Mouse (Mus musculus): Measurements from ENCODE around the gene Rpl18. TPM values are rescaled to one million over a fixed set of nuclear protein-coding genes. Genes with fewer than 3 reads are reported as not detected.

The Rpl18 gene
- 537 and 538 TPM in 2 replicates for polyA plus RNA-seq (2015; fragmentation: Nextera tagmentation; extraction: Ambion mirVana)

DNA sequence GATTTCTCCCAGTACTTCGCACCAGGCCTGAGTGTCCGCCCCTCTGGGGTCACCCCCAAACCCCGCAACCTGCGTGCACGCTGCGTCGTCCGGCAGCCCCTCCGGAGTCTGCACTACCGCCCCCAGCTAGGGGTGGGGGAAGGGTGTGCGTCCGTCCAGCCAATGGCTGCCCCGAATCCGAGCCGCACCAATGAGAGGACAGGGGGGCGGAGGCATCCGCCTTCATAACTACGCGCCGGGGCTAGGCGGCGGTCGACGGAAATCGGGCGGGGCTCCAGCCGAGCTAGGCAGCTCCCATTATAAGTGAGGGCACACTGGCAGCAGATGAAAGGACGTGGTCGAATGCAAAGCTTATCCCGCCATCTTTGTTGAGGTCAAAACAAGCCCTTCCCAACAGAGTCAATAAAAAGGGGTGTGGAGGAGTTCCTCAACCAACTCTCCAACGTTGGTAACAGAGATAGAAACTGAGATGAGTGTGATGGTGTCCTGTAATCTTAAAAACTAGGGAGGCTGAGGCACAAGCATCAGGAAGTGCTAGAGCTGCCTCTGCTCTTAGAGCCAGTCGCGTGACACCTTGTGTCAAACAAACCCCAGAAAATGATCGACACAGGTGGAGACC is at the start of gene Rpl18:
TSS of gene Rpl18 (plus strand) at position 368 of the 619 bp plus-strand sequence.
- H3K4me3 ChIP-seq: peak within 1 kb of the TSS; percentile 65
- ATAC-seq (replicated peaks): peak; percentile 92
- no peaks in the 10 kb centered on the region for H3K27me3 ChIP-seq (replicated peaks)
- H3K9me3 ChIP-seq: no peaks in the 10 kb centered on the region
- peaks cover 58% of the 10 kb centered on the region for H3K4me1 ChIP-seq
- H3K9ac ChIP-seq: peak within 1 kb of the TSS; percentile 69
- peaks cover 37% of the 10 kb centered on the region for H3K36me3 ChIP-seq (replicated peaks)
- 7% methylated on average over 34 of the region's 34 CpGs for WGBS
- peak within 1 kb of the TSS; percentile 80 for H3K27ac ChIP-seq
- peak within 1 kb of the TSS; percentile 83 for H3K4me2 ChIP-seq

DNA sequence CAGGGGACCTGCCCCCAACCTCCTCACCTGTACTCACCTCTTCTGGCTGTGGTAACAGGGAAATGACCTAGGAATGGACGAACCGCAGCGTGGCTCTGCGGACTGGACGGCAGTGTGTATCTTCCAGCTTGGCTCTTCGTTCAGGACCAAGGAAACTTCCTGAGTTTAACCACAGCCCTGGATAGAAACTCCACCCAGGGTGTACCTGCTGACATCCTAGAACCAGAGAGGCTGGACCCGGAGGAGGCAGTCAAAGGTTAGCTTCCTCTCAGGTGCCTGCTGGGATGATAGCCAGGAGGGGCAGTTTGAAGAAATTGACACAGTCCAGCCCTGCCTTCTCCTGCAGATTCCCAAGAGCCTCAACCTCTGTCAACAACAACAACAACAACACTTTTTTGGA is 49.1 kb upstream of the Rpl18 start, which contains the start of gene Fut2:
TSS of gene Fut2 (minus strand) at position 234 of the 400 bp plus-strand sequence.
- Histone ChIP-seq H3K9ac (no peak within 1 kb of the TSS), H3K4me2 (no peak within 1 kb of the TSS), H3K36me3 (replicated peaks) (no peaks in the 10 kb centered on the region), H3K4me3 (no peak within 1 kb of the TSS), H3K27ac (no peak within 1 kb of the TSS), H3K4me1 (no peaks in the 10 kb centered on the region), H3K9me3 (no peaks in the 10 kb centered on the region), H3K27me3 (replicated peaks) (no peaks in the 10 kb centered on the region)
- WGBS: 90% methylated on average over 7 of the region's 7 CpGs
- no peak for ATAC-seq (replicated peaks)

DNA sequence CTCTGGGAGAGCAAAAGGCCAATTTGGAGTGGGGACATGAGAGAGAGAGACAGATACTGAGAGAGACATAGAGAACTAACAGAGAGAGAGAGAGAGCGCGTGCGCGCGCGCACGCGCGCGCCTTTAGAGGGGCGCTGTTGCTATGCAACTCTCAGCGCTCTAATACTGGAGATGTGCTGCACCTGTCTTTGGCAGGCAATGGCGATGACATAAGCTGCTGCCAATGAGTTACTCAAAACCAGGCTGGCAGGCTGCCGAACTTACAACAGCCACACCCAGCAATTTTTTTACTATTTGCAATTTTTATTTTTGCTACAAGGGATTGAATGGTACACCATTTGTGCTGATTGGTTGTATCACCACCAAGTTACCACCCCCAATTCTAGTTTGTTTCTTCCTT is 47.5 kb upstream of the Rpl18 start:
- no peaks in the 10 kb centered on the region for H3K27me3 ChIP-seq (replicated peaks)
- no peak overlapping the region for H3K4me2 ChIP-seq
- no peaks in the 10 kb centered on the region for H3K9me3 ChIP-seq
- ATAC-seq (replicated peaks): no peak
- no peaks in the 10 kb centered on the region for H3K4me1 ChIP-seq
- no peak overlapping the region for H3K27ac ChIP-seq
- H3K36me3 ChIP-seq (replicated peaks): no peaks in the 10 kb centered on the region
- 67% methylated on average over 14 of the region's 14 CpGs for WGBS
- no peak overlapping the region for H3K4me3 ChIP-seq
- H3K9ac ChIP-seq: no peak overlapping the region

GRCm38 (mm10) chr7:45668921-45669320 is 46.3 kb upstream of the Rpl18 start:
- no peak overlapping the region for H3K4me2 ChIP-seq
- no peak overlapping the region for H3K4me3 ChIP-seq
- H3K9ac ChIP-seq: no peak overlapping the region
- no peaks in the 10 kb centered on the region for H3K36me3 ChIP-seq (replicated peaks)
- no peak overlapping the region for H3K27ac ChIP-seq
- no peaks in the 10 kb centered on the region for H3K9me3 ChIP-seq
- ATAC-seq (replicated peaks): no peak
- WGBS: 97% methylated on average over 9 of the region's 9 CpGs
- no peaks in the 10 kb centered on the region for H3K4me1 ChIP-seq
- H3K27me3 ChIP-seq (replicated peaks): no peaks in the 10 kb centered on the region

DNA sequence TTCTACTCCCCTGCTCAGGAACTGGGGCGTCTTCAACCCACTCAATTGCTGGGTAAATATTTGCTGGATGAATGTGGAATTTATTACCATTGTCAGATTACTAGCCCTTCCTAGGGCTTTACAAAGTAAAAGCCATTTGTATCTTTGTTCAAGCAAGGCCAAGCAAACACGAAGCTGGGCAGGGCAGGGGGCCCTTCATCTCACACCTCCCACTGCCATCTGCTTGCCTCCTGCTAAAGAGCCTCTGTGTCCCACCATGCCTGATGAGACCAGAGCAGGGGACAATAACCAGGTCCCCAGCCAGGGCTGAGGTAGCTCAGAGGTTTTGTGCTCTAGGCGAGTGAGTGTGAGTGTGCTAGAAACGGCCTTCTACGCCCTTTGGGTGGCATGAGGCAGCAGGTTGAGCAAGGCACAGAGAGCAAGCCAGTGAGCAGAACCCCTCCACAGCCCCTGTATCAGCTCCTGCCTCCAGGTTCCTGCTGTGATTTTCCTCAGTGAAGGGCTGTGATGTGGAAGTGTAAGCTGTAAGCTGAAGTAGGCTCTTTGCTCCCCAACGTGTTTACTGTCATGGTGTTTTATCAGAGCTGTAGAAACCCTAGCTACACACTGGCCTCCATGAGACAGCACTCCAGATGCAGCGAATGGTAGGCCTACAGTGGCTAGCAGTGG is 37.5 kb upstream of the Rpl18 start:
- Histone ChIP-seq H3K9ac (no peak overlapping the region), H3K36me3 (replicated peaks) (no peaks in the 10 kb centered on the region), H3K27me3 (replicated peaks) (no peaks in the 10 kb centered on the region), H3K4me1 (peaks cover 3% of the 10 kb centered on the region; the same call in 1 of the 2 replicates), H3K4me2 (no peak overlapping the region), H3K4me3 (no peak overlapping the region), H3K27ac (no peak overlapping the region), H3K9me3 (no peaks in the 10 kb centered on the region)
- 75% methylated on average over 7 of the region's 7 CpGs for WGBS
- no peak for ATAC-seq (replicated peaks)

- Histone ChIP-seq H3K4me2 (no peak overlapping the region), H3K4me3 (no peak overlapping the region), H3K27ac (no peak overlapping the region), H3K27me3 (replicated peaks) (no peaks in the 10 kb centered on the region), H3K36me3 (replicated peaks) (no peaks in the 10 kb centered on the region), H3K9ac (no peak overlapping the region), H3K4me1 (peaks cover 5% of the 10 kb centered on the region; the same call in 1 of the 2 replicates), H3K9me3 (no peaks in the 10 kb centered on the region)
- ATAC-seq (replicated peaks): no peak
- WGBS: 93% methylated on average over 14 of the region's 14 CpGs
Observed at GRCm38 (mm10) chr7:45678513-45678912, 36.7 kb upstream of the Rpl18 start.

DNA sequence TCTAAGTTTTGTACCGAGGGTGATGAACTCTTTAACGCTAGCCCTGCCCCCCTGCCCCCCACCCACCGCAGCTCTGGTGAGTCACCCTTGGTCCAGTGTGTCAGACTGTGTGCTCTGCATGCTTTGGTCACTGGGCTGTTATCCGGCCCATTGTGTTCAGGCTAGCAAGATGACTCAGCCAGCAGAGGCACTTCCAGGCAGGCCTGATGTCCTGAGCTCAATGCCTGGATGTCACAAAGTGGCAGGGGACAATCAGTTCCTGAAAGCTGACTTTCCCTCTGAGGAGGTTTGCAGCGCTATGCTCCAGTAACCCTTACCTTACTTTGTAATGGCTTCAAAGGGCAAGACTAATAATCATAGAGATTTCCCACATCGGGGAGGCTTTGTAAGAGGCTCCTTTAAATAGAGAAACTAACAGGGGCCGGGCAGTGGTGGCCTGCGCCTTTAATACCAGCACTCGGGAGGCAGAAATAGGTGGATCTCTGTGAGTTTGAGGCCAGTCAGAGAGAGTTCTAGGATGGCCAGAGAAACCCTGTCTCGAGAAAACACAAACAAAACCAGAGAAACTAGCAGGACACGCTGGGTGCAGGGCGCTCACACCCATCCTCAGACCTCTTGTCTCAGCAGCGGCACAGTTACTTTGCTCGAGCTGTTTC is 35.2 kb upstream of the Rpl18 start:
- Histone ChIP-seq H3K4me2 (no peak overlapping the region), H3K9me3 (no peaks in the 10 kb centered on the region), H3K36me3 (replicated peaks) (no peaks in the 10 kb centered on the region), H3K4me3 (no peak overlapping the region), H3K4me1 (peaks cover 5% of the 10 kb centered on the region; the same call in 1 of the 2 replicates), H3K9ac (no peak overlapping the region), H3K27me3 (replicated peaks) (no peaks in the 10 kb centered on the region), H3K27ac (no peak overlapping the region)
- 50% methylated on average over 14 of the region's 14 CpGs for WGBS
- ATAC-seq (replicated peaks): no peak

DNA sequence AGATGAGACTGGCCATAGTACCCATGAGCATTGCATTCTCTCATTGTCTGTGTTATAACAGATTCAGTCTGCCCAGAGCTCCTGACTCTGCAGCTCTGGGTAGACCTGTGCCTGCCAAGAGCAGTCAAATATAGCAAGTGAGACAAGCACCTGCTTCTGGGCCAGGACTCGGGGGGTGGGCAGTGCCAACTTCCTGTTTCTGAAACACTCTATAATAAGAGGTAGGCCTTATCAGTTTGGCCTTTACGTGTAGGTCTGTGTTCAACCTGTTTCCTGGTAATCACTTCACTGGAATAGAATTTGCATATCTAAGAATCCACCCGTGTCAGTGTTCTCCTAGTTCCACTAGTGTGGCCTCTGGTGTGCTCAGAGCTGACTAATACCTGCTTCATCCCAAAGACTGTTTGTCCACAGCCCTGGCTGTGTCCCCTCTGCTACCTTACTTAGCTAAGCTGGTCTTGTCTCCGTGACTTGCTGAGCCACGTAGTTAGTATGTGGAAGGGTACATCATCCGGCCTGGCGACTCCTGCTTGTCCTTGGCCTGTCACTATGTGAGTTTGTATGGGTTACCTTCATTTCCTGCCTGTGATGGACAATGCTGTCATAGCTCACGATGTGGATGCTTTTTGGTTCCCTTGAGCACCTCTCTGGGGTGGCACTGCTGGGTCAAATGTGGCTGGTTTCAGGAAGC is 34.1 kb upstream of the Rpl18 start:
- Histone ChIP-seq H3K27me3 (replicated peaks) (no peaks in the 10 kb centered on the region), H3K36me3 (replicated peaks) (no peaks in the 10 kb centered on the region), H3K9ac (no peak overlapping the region), H3K27ac (no peak overlapping the region), H3K4me1 (peaks cover 5% of the 10 kb centered on the region; the same call in 1 of the 2 replicates), H3K4me2 (no peak overlapping the region), H3K4me3 (no peak overlapping the region), H3K9me3 (no peaks in the 10 kb centered on the region)
- 87% methylated on average over 8 of the region's 8 CpGs for WGBS
- ATAC-seq (replicated peaks): no peak

GRCm38 (mm10) chr7:45682144-45683126 is 32.8 kb upstream of the Rpl18 start:
- 28% methylated on average over 14 of the region's 14 CpGs for WGBS
- H3K27ac ChIP-seq: peak overlapping the region; percentile 70; the same call in 1 of the 2 replicates
- peaks cover 5% of the 10 kb centered on the region; the same call in 1 of the 2 replicates for H3K4me1 ChIP-seq
- H3K9me3 ChIP-seq: no peaks in the 10 kb centered on the region
- H3K36me3 ChIP-seq (replicated peaks): no peaks in the 10 kb centered on the region
- H3K9ac ChIP-seq: no peak overlapping the region
- H3K27me3 ChIP-seq (replicated peaks): no peaks in the 10 kb centered on the region
- H3K4me3 ChIP-seq: no peak overlapping the region
- peak overlapping the region; percentile 36 for H3K4me2 ChIP-seq
- ATAC-seq (replicated peaks): peak; percentile 79; the same call in 1 of the 2 replicates

DNA sequence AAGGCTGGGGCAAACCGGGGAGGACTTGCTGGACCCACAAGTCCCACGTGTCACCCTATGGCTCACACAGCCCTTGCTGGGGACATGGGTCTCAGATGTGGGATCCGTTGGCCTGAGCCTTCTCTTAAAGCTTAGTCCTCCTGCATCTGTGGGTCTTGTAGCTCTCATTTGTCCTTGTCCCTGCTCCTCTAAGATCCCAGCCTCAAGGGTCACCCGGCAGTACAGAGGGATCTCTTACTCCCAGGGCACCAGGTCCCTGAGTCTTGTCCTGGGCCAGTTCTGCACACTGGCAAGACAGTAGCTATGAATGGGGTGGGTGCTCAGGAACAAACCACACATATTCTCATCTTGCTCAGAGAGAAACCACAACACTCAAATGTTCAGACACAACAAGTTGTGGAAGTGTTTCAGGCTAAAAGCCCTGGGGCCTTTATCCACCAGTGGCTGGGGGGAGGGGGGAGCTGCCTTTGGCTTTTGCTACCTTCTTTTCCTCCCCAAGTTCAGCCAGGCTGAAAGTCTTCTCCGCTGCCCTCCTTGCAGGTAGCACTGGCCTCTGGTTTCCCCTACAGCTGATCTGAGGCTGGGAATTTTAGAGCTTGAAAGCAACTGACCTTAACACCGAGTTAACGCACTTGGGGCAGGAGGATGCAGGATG is 31.7 kb upstream of the Rpl18 start, which contains the start of gene Ntn5:
TSS of gene Ntn5 (plus strand) at position 627 of the 655 bp plus-strand sequence.
- H3K4me1 ChIP-seq: peaks cover 5% of the 10 kb centered on the region; the same call in 1 of the 2 replicates
- no peak within 1 kb of the TSS for H3K4me3 ChIP-seq
- WGBS: 78% methylated on average over 7 of the region's 7 CpGs
- H3K36me3 ChIP-seq (replicated peaks): no peaks in the 10 kb centered on the region
- H3K9me3 ChIP-seq: no peaks in the 10 kb centered on the region
- H3K27me3 ChIP-seq (replicated peaks): no peaks in the 10 kb centered on the region
- ATAC-seq (replicated peaks): no peak
- no peak within 1 kb of the TSS for H3K9ac ChIP-seq
- peak within 1 kb of the TSS; percentile 36; the same call in 1 of the 2 replicates for H3K4me2 ChIP-seq
- H3K27ac ChIP-seq: peak within 1 kb of the TSS; percentile 70; the same call in 1 of the 2 replicates

GRCm38 (mm10) chr7:45685811-45686210 is 29.4 kb upstream of the Rpl18 start:
- H3K36me3 ChIP-seq (replicated peaks): no peaks in the 10 kb centered on the region
- H3K4me3 ChIP-seq: no peak overlapping the region
- H3K9ac ChIP-seq: no peak overlapping the region
- peaks cover 5% of the 10 kb centered on the region; the same call in 1 of the 2 replicates for H3K4me1 ChIP-seq
- 59% methylated on average over 10 of the region's 10 CpGs for WGBS
- H3K9me3 ChIP-seq: no peaks in the 10 kb centered on the region
- H3K27me3 ChIP-seq (replicated peaks): no peaks in the 10 kb centered on the region
- H3K27ac ChIP-seq: no peak overlapping the region
- H3K4me2 ChIP-seq: no peak overlapping the region
- ATAC-seq (replicated peaks): no peak

Data from midbrain, embryonic 15.5 days (tissue).